Mouse (Mus musculus) forebrain, embryonic 11.5 days (tissue): ENCODE results near the gene Gm17783. TPM values are rescaled to one million over a fixed set of nuclear protein-coding genes. Genes with fewer than 3 reads are reported as not detected.
"Not testable (repeated sequence)": the region's sequence is repeated elsewhere in the genome, so short reads cannot be mapped to it uniquely, and the experiment has no call there.

Source experiments
- ATAC-seq: fragments of 200-750 bp; cut with Nextera tagmentation; replicated peaks from 2 replicates; pipeline ENCODE4 v1.8.0; 2017; ENCODE audit warnings: moderate TSS enrichment; ENCODE audit not compliant: low FRiP score
- DNase-seq: peaks from one replicate; pipeline ENCODE4 v3.0.0-alpha.2; 2017; ENCODE audit warnings: low spot score
- H3K27ac ChIP-seq: fragments of 300-500 bp; sonication (generic); 2 replicates; pipeline ENCODE4 v1.5.1; 2014; ENCODE audit warnings: low read depth, low read length
- H3K27me3 ChIP-seq: fragments of 300-500 bp; sonication (generic); 2 replicates; pipeline ENCODE4 v1.6.1; 2014; ENCODE audit warnings: mild to moderate bottlenecking, low read length, mixed read lengths; ENCODE audit not compliant: control insufficient read depth, insufficient read depth
- H3K36me3 ChIP-seq: fragments of 300-500 bp; sonication (generic); 2 replicates; pipeline ENCODE4 v1.6.1; 2014; ENCODE audit warnings: mild to moderate bottlenecking, low read length, moderate library complexity, mixed read lengths; ENCODE audit not compliant: control insufficient read depth, insufficient read depth
- H3K4me1 ChIP-seq: fragments of 300-500 bp; sonication (generic); replicated peaks from 2 replicates; pipeline ENCODE4 v1.6.1; 2014; ENCODE audit warnings: low read length, mixed read lengths; ENCODE audit not compliant: control insufficient read depth, insufficient read depth
- H3K4me2 ChIP-seq: fragments of 300-500 bp; sonication (generic); 2 replicates; pipeline ENCODE4 v1.6.1; 2014; ENCODE audit warnings: low read depth, mild to moderate bottlenecking, low read length, moderate library complexity, mixed read lengths; ENCODE audit not compliant: severe bottlenecking
- H3K4me3 ChIP-seq: fragments of 300-500 bp; sonication (generic); 2 replicates; pipeline ENCODE4 v1.5.1; 2014; ENCODE audit warnings: low read depth, low read length
- H3K9ac ChIP-seq: fragments of 300-500 bp; sonication (generic); 2 replicates; pipeline ENCODE4 v1.6.1; 2014; ENCODE audit warnings: low read length
- H3K9me3 ChIP-seq: fragments of 300-500 bp; sonication (generic); 2 replicates; pipeline ENCODE4 v1.6.1; 2016; ENCODE audit warnings: low read length, mixed read lengths; ENCODE audit not compliant: control insufficient read depth
- WGBS: fragments of 180-500 bp; shearing (Covaris S2); extraction: QIAGEN DNeasy Blood & Tissue Kit; methylation state at CpG from one replicate; pipeline ENCODE4 v1.1.7; 2014; 5-methylcytosine and 5-hydroxymethylcytosine counted together
- polyA plus RNA-seq: library from polyadenylated mRNA; unstranded; fragments of >200 nt; fragmentation: Nextera tagmentation; extraction: Ambion mirVana; gene quantifications from 2 replicates; pipeline ENCODE4 v1.2.1, GENCODE M21; 2014

Gene Gm17783
- polyA plus RNA-seq, 1 experiment from 2014 or later: not detected

DNA sequence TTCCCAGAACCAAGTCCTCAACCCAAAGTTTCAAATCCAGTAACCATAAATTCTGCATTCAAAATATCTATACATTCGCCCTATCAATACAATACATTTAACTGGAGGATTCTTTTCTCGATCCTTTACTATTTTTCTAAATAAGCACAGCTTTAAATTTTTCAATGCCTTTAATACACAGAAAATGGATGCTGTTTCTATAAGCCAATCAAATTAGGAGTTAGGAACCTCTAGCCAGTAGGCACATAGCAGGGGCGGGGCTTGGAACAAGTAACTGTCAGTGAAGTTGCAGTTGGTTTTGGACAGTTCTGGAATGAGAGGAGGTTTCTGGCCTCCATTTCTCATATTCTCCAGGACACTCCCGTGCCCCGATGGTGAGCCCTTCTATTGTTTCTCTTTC lies 3.2 kb upstream of the Gm17783 start, which contains the start of gene Slc9c1:
Gene Slc9c1, plus strand, starts transcription at position 301 of the 400 bp plus-strand sequence.
- no peak for DNase-seq

DNA sequence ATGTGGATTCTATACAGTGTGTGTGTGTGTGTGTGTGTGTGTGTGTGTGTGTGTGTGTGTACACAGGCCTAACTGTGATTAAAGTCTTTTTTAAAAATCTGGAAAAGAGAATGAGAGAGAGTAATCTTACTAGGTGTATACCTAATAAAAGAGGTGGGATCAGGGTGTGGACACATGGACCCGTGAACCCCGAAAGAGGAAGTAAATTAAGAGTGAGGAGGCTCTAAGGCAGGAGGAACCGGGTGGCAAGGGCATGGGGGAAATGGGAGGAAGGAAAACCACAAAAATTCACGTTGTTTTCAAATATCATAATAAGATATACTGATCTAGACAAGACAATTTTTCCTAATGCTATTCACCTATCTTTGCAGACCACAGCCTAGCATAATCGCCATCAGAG lies 6.3 kb downstream of the Gm17783 start:
- Histone ChIP-seq H3K4me3 (no peak overlapping the region), H3K9ac (no peak overlapping the region), H3K4me2 (no peak overlapping the region), H3K27ac (no peak overlapping the region), H3K36me3 (no peaks in the 10 kb centered on the region), H3K9me3 (no peaks in the 10 kb centered on the region), H3K4me1 (no peaks in the 10 kb centered on the region), H3K27me3 (no peaks in the 10 kb centered on the region)
- DNase-seq (no peak), ATAC-seq (no peak)
- WGBS: 90% methylated on average over 5 of the region's 5 CpGs

More for the DNA sequence above, 3.2 kb upstream of the Gm17783 start, which contains the start of gene Slc9c1:
- Histone ChIP-seq H3K4me2 (no peak within 1 kb of the TSS), H3K4me3 (no peak within 1 kb of the TSS), H3K4me1 (no peaks in the 10 kb centered on the region), H3K9ac (no peak within 1 kb of the TSS), H3K27ac (no peak within 1 kb of the TSS), H3K36me3 (no peaks in the 10 kb centered on the region), H3K9me3 (no peaks in the 10 kb centered on the region), H3K27me3 (no peaks in the 10 kb centered on the region)
- no peak for ATAC-seq
- WGBS: 90% methylated on average over 5 of the region's 5 CpGs

DNA sequence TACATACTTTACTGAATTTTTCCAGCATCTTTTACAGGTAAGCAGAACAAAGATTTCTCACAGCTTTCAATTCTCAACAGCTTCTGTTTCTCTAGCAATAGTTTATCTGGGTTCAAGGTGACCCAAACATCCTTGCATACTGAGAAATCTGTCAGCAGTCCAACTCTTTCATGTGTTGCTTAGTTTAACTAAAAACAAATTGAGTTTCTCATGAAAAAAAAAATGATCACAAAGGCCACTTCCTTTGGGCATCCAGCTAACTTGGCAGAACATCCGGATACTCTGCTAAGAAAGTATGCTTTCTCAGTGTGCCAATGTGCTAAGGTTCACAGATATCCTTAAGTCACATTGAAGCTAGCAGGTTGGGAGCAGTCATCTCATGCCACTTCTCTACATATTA lies 36.5 kb downstream of the Gm17783 start:
- Histone ChIP-seq H3K4me1 (no peaks in the 10 kb centered on the region), H3K4me2 (no peak overlapping the region), H3K27me3 (no peaks in the 10 kb centered on the region), H3K9ac (no peak overlapping the region), H3K27ac (no peak overlapping the region), H3K36me3 (no peaks in the 10 kb centered on the region), H3K9me3 (no peaks in the 10 kb centered on the region), H3K4me3 (no peak overlapping the region)
- 88% methylated on average over 1 of the region's 1 CpGs for WGBS
- DNase-seq: no peak
- no peak for ATAC-seq

DNA sequence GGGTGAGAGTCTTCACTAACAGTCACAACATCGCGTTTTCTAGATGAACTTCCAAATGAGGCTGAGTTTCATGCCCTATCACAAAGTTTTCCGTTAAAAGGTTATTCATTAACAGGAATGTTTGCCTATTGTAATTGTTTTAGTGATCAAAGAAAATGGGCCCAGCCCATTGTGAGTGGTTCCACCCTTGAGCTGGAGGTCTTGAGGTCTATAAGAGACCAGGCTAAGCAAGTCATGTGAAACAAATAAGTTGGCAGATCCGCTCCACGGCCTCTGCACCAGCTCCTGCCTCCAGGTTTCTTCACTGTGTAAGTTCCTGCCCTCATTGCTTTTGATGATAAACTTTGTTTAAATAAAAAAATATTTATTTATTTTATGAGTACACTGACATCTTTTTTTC lies 38.9 kb downstream of the Gm17783 start, which contains the start of gene Gm609:
Gene Gm609, minus strand, starts transcription at position 43 of the 400 bp plus-strand sequence.
- ATAC-seq: no peak
- WGBS: 85% methylated on average over 5 of the region's 5 CpGs

DNA sequence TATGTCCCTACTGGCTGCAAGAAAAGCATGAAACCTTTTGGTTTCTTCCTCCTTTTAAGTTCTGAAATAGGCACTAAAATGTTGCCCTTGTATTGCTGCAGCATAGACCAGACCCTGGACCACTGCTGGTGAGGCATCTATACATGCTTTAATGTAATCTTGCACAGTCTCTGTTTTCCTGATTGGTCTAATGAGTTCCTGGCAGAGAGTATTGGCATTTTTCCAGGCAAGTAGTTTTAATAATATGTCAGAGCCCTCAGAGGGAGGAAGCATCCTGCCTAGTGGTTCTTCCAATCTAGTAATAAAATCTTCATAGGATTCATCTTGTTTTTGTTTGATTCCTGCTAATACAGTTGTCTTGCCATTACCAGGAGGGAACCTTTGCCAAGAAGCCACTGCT lies 54.9 kb downstream of the Gm17783 start:
- Histone ChIP-seq H3K27me3 (no peaks in the 10 kb centered on the region), H3K4me3 (no peak overlapping the region), H3K9me3 (no peaks in the 10 kb centered on the region), H3K9ac (no peak overlapping the region), H3K27ac (no peak overlapping the region), H3K4me1 (no peaks in the 10 kb centered on the region), H3K36me3 (no peaks in the 10 kb centered on the region), H3K4me2 (no peak overlapping the region)
- DNase-seq (no peak), ATAC-seq (no peak)

More for the DNA sequence above, 38.9 kb downstream of the Gm17783 start, which contains the start of gene Gm609:
- Histone ChIP-seq H3K36me3 (no peaks in the 10 kb centered on the region), H3K27me3 (no peaks in the 10 kb centered on the region), H3K4me3 (no peak within 1 kb of the TSS), H3K27ac (no peak within 1 kb of the TSS), H3K9ac (no peak within 1 kb of the TSS), H3K9me3 (no peaks in the 10 kb centered on the region), H3K4me1 (no peaks in the 10 kb centered on the region), H3K4me2 (no peak within 1 kb of the TSS)
- no peak for DNase-seq

DNA sequence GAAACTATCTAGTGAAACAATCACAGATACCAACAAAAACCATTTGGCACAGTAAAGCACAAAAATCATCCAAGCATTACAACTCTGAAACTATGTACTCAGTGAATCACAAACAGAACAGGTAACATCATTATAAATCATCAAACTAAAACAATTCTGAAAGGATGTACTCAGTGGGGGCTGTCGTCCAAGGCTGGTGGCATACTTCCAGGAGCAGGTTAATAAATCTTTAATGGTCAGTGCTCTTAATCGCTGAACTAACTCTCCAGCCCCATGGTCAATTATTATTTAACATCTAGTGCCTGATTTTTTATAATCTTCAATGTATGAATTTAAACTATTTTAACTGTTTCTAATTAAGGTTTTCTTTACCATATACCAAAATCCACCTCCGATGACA lies 60.0 kb downstream of the Gm17783 start:
- ATAC-seq, H3K9me3 ChIP-seq, H3K36me3 ChIP-seq, H3K27me3 ChIP-seq, H3K4me2 ChIP-seq, H3K9ac ChIP-seq, H3K4me1 ChIP-seq, H3K27ac ChIP-seq, DNase-seq, H3K4me3 ChIP-seq: not testable (repeated sequence)
- WGBS: 84% methylated on average over 3 of the region's 3 CpGs

Other genes starting within 250 kb of the Gm17783 start
- gene Cd200, start 123.0 kb downstream of the Gm17783 start, polyA plus RNA-seq: 27.3 and 33.3 TPM in 2 replicates
- not detected in 2 replicates for gene Gm609, start 39.1 kb downstream of the Gm17783 start, polyA plus RNA-seq
- gene Slc9c1, start 3.3 kb upstream of the Gm17783 start, polyA plus RNA-seq: not detected in 2 replicates
- gene Gcsam, start 78.3 kb upstream of the Gm17783 start, polyA plus RNA-seq: 0.13 TPM in 1 of 2 replicates, not detected in the other
- gene BC016579, start 122.0 kb upstream of the Gm17783 start, polyA plus RNA-seq: 0.20 TPM in 1 of 2 replicates, not detected in the other
- gene Tmprss7, start 161.6 kb upstream of the Gm17783 start, polyA plus RNA-seq: 0.27 and 0.52 TPM in 2 replicates
- gene Tagln3, start 192.6 kb upstream of the Gm17783 start, polyA plus RNA-seq: 212 and 237 TPM in 2 replicates
- gene Abhd10, start 210.9 kb upstream of the Gm17783 start, polyA plus RNA-seq: 36.2 and 39.0 TPM in 2 replicates